Mouse (Mus musculus) gastrocnemius, adult 8-10 months (tissue): Measurements from ENCODE around the gene Nfkb1. TPM values are rescaled to one million over a fixed set of nuclear protein-coding genes. Genes with fewer than 3 reads are reported as not detected.

ENCODE experiments used
- DNase-seq, 2 experiments: peaks; one replicate each; pipeline ENCODE4 v3.0.0; 2022; ENCODE audit warnings: low spot score in 2 of 2
- total RNA-seq, 4 experiments: library from RNA; stranded (reverse); gene quantifications; 2 replicates each; pipeline ENCODE4 v1.2.4; 2022

Gene Nfkb1
- total RNA-seq, 4 experiments from 2014 or later: 17.2 to 21.6 (median 19.0) TPM

GRCm38 (mm10) chr3:135702658-135703057 is 11.3 kb upstream of the Nfkb1 start:
- DNase-seq: no peak

- no peak for DNase-seq
Measured at GRCm38 (mm10) chr3:135699523-135700264, 8.3 kb upstream of the Nfkb1 start.

- no peak for DNase-seq
Measured at GRCm38 (mm10) chr3:135698466-135698975, 7.2 kb upstream of the Nfkb1 start.

GRCm38 (mm10) chr3:135696262-135696661 is 4.9 kb upstream of the Nfkb1 start:
- DNase-seq: no peak

GRCm38 (mm10) chr3:135692999-135693398 is 1.7 kb upstream of the Nfkb1 start:
- DNase-seq: no peak

- DNase-seq: peak; percentile 30 to 32
Measured at GRCm38 (mm10) chr3:135690568-135691190, 668 bp downstream of the Nfkb1 start.

- no peak for DNase-seq
Measured at GRCm38 (mm10) chr3:135689773-135690567, 1.4 kb downstream of the Nfkb1 start.

GRCm38 (mm10) chr3:135688970-135689772 is 2.2 kb downstream of the Nfkb1 start:
- no peak for DNase-seq

- DNase-seq: no peak
Measured at GRCm38 (mm10) chr3:135687965-135688364, 3.4 kb downstream of the Nfkb1 start.

GRCm38 (mm10) chr3:135686419-135686818 is 4.9 kb downstream of the Nfkb1 start:
- no peak for DNase-seq

GRCm38 (mm10) chr3:135683275-135683674 is 8.1 kb downstream of the Nfkb1 start:
- no peak for DNase-seq

GRCm38 (mm10) chr3:135682240-135682639 is 9.1 kb downstream of the Nfkb1 start:
- DNase-seq: no peak

GRCm38 (mm10) chr3:135681272-135681783 is 10.0 kb downstream of the Nfkb1 start:
- DNase-seq: no peak

- no peak for DNase-seq
Measured at GRCm38 (mm10) chr3:135680213-135680843, 11.0 kb downstream of the Nfkb1 start.

GRCm38 (mm10) chr3:135677064-135677463 is 14.3 kb downstream of the Nfkb1 start:
- DNase-seq: no peak

- no peak for DNase-seq
Measured at GRCm38 (mm10) chr3:135676364-135676763, 15.0 kb downstream of the Nfkb1 start.

- DNase-seq: no peak
Measured at GRCm38 (mm10) chr3:135675480-135675879, 15.9 kb downstream of the Nfkb1 start.

- DNase-seq: no peak
Measured at GRCm38 (mm10) chr3:135674716-135675392, 16.5 kb downstream of the Nfkb1 start.

GRCm38 (mm10) chr3:135673695-135674094 is 17.7 kb downstream of the Nfkb1 start:
- no peak for DNase-seq

GRCm38 (mm10) chr3:135673041-135673440 is 18.3 kb downstream of the Nfkb1 start:
- DNase-seq: no peak
